Mouse (Mus musculus): ENCODE data around the gene Prr18.

Prr18 gene

DNA sequence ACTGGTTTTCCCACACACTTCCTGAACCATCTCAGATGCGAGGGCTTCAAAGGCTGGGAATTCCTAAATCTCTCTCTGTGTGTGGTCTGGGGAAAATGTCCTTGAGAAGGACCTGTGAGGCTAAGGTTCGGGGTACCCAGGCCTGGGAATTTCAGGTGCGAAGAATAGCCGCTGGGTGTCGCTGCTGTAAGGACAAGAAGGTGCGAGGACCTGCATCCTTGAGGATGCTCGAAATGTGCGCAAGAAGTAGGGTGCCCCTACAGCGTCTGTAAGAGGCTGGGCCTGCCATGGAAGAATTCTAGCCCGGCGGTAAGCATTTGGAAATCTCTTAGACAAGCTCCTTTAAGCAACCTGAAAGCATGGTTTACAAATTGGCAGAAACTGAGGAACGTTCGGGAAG, 51.2 kb downstream of the Prr18 start:
- DNase-seq (ENCODE audit: extremely low read depth, low read depth, low spot score), result no peak

DNA sequence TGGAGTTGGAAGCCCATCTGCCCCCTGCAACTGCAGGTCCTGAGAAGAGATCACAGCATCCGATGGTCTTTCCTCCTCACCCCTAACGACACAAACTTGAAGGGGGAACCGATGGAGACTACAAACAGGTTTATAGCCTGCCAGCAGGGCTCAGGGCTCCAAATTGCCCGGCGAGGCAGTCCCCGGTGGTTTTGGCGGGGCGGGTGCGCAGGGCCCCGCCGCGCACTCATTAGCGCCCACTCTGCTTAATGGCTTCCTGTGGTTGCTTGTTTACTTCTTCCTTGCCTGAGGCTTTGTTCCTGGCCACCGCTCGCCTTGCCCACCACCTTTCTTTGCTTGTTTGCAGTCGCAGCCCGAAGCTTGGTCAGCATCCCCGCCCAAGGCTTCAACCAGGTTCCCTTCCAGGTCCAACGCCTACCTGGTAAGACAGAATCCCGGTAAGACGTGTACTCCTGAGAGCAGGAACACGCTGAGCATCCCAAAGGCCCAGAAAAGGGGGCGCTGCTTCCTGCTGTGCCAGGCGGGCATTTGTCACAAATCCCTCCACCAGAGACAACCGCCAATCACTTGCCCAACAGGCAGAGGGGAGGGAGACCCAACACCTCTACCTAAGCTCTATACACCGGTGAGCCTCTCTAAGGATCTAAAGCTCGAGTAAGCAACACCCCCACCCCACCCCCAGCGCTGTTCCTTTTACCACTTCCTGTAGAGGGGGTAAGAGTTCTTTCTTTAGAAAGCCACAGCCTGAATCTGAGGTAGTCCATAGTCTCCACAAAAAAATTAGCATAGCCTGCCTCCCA, 51.9 kb downstream of the Prr18 start:
- no peak for DNase-seq (ENCODE audit: extremely low read depth, low read depth, low spot score)

DNA sequence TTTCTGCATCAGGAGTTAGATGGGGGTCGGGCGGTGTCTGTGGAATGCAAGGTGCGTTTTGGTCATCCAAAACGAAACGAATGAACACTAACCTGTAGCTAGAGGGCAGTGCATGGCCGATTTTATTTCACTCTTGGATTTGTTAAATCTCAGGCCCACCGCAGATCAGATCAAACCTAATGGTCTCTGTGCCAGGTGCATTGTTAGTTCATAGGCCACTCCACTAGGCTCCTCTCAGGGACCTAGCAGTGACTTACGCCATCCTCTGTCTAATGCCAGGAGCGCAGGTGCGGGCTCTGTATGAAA, 52.5 kb downstream of the Prr18 start:
- DNase-seq (ENCODE audit: extremely low read depth, low read depth, low spot score), result no peak

DNA sequence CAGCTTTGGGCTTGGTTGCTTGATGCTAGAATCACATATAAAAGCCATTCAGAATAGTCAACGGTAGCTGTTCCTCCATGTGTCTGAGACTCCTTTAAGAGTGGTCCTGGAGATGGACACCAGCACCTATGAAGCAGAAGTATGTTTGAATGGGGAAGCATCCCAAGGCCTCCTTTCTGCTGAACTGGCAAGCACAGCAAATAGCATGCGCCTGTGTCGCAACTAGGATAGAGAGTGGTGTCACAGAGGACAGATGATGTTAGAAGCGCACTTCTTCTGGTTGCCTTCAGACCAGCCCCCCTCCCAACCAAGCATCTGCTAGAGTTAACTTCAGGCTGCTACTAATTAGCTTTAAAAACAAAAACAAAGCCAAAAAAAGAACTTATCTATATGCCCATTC, 53.2 kb downstream of the Prr18 start:
- DNase-seq (ENCODE audit: extremely low read depth, low read depth, low spot score), result no peak

Data from fat pad, adult 2 months (tissue).